ENCODE assay signal across 23 mouse cellular contexts in the genomic region with DNA sequence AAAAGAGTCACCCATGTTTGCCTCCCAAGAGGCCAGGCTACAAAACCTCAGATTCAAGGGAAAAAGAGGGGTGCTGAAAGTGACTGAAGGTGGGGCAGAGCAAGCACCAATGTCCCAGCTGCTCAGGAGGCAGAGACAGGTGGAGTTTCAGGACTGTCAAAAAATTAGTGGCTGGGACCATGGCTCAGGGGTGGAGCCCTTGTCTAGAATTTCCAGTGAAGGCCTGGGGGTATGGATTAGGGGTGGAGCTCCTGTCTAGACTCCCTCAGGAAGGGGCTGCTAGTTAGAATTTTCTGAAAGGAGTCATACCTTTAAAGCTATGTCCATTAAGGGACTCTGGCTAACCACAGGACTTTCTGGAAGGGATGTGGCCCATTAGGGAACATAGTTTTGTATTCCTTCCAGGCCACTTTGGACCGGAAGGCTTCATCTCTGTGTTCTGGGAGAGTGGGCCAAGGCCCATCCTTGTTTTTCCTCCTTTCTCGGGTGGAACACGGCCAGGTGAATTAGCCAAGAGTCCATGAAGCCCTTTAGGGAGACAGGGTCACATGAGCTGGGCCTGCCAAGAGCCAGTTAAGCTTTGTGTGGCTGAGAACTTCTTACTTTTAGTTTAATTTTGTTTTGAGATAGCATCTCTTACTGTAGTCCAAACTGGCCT. TPM values are rescaled to one million over a fixed set of nuclear protein-coding genes. Genes with fewer than 3 reads are reported as not detected.
DNase-seq lines count a peak whose midpoint lies in the region; ATAC-seq and TF ChIP-seq lines count a peak whose summit lies in the region.
"Had no signal": no experiment of that assay in that cellular context is flagged by ENCODE, and none has a peak within 500 bp of the region (broad histone marks: within the 10 kb centered on the region; RNA-seq: fewer than 3 reads in every experiment).

No protein-coding gene starts in this region.

- no peaks in the 10 kb centered on the region for H3K36me3 ChIP-seq in heart, embryonic 12.5 days
- H3K36me3 ChIP-seq in E14TG2a.4 (ENCODE audit: insufficient read depth, low read length), result peaks cover 4% of the 10 kb centered on the region; the same call in 1 of the 2 replicates
- H3K36me3 ChIP-seq in kidney, adult 2 months (ENCODE audit: control insufficient read depth, insufficient read depth, low read length), result no peaks in the 10 kb centered on the region
- H3K36me3 ChIP-seq in hindbrain, postnatal 0 days (ENCODE audit: insufficient read depth, low read length), result no peaks in the 10 kb centered on the region
- H3K36me3 ChIP-seq: embryonic facial prominence, embryonic 13.5 days; kidney, embryonic 15.5 days had no signal

- DNase-seq in heart, adult 11 months, result peak; percentile 98
- DNase-seq in 3134 (ENCODE audit: extremely low read depth, insufficient read length, low spot score), result peak; percentile 59
- peak; percentile 75 for DNase-seq in gastrocnemius, postnatal 25 days
- no peak for DNase-seq in kidney, adult 2 months
- no peak for DNase-seq in hindbrain, postnatal 0 days (ENCODE audit: low spot score)
- DNase-seq: cerebellum, adult 11 months; cerebellum, postnatal 10 days; kidney, postnatal 4 days; right cerebral cortex, postnatal 4 days had no signal

- no peak overlapping the region for H3K9ac ChIP-seq in heart, embryonic 12.5 days
- no peak overlapping the region for H3K9ac ChIP-seq in hindbrain, postnatal 0 days (replicated peaks; ENCODE audit: low read length)
- H3K9ac ChIP-seq: embryonic facial prominence, embryonic 13.5 days; kidney, embryonic 15.5 days; limb, embryonic 13.5 days; liver, embryonic 14.5 days had no signal

- no peak overlapping the region for H3K27ac ChIP-seq in heart, embryonic 12.5 days (ENCODE audit: poor library complexity, severe bottlenecking)
- H3K27ac ChIP-seq in kidney, adult 2 months (ENCODE audit: insufficient read depth, low read depth, low read length), result no peak overlapping the region
- no peak overlapping the region for H3K27ac ChIP-seq in hindbrain, postnatal 0 days
- H3K27ac ChIP-seq: embryonic facial prominence, embryonic 13.5 days; kidney, embryonic 15.5 days; limb, embryonic 13.5 days; liver, embryonic 14.5 days; macrophage; stomach, postnatal 0 days had no signal

- peaks cover 51% of the 10 kb centered on the region for H3K27me3 ChIP-seq in heart, embryonic 12.5 days (replicated peaks)
- peaks cover 13% of the 10 kb centered on the region for H3K27me3 ChIP-seq in E14TG2a.4 (ENCODE audit: insufficient read depth, low read length)
- H3K27me3 ChIP-seq in kidney, adult 2 months (replicated peaks; ENCODE audit: control insufficient read depth, insufficient read depth, low read length), result no peaks in the 10 kb centered on the region
- no peaks in the 10 kb centered on the region for H3K27me3 ChIP-seq in hindbrain, postnatal 0 days (ENCODE audit: insufficient read depth, low read length)
- H3K27me3 ChIP-seq: kidney, embryonic 15.5 days had no signal

- no peak for TF ChIP-seq CTCF in E14TG2a.4 (conservative IDR thresholded peaks at IDR 0.05; ENCODE audit: low read length)
- no peak for TF ChIP-seq CTCF in kidney, adult 2 months (conservative IDR thresholded peaks at IDR 0.05; ENCODE audit: insufficient read depth, insufficient read length, low read depth, low read length)
- TF ChIP-seq CTCF in hindbrain, postnatal 0 days (IDR thresholded peaks at IDR 0.05; ENCODE audit: low read depth), result no peak

- no peak for ATAC-seq in heart, embryonic 12.5 days (ENCODE audit: insufficient number of reproducible peaks, low FRiP score)
- ATAC-seq in hindbrain, postnatal 0 days, result no peak
- ATAC-seq: forebrain, embryonic 16.5 days; intestine, embryonic 16.5 days had no signal

- peaks cover 7% of the 10 kb centered on the region; the same call in 1 of the 2 replicates for H3K4me1 ChIP-seq in heart, embryonic 12.5 days (replicated peaks)
- peaks cover 80% of the 10 kb centered on the region for H3K4me1 ChIP-seq in E14TG2a.4 (replicated peaks; ENCODE audit: low read depth, low read length)
- no peaks in the 10 kb centered on the region for H3K4me1 ChIP-seq in kidney, adult 2 months (ENCODE audit: control insufficient read depth, insufficient read depth, low read length)
- no peaks in the 10 kb centered on the region for H3K4me1 ChIP-seq in hindbrain, postnatal 0 days (ENCODE audit: insufficient read depth, low read length)
- H3K4me1 ChIP-seq: embryonic facial prominence, embryonic 13.5 days had no signal

- WGBS in heart, embryonic 12.5 days, result 72% methylated on average over 3 of the region's 3 CpGs
- 74% methylated on average over 3 of the region's 3 CpGs for WGBS in kidney, adult 2 months
- 78% methylated on average over 3 of the region's 3 CpGs for WGBS in hindbrain, postnatal 0 days

- no peak overlapping the region for H3K4me3 ChIP-seq in heart, embryonic 12.5 days
- 0 out of 2 replicates have a peak overlapping the region, but pooled peaks have one; percentile 8 for H3K4me3 ChIP-seq in E14TG2a.4 (replicated peaks; ENCODE audit: low read length)
- no peak overlapping the region for H3K4me3 ChIP-seq in kidney, adult 2 months (ENCODE audit: insufficient read depth, low read depth, low read length)
- no peak overlapping the region for H3K4me3 ChIP-seq in hindbrain, postnatal 0 days (ENCODE audit: low read length)
- H3K4me3 ChIP-seq: embryonic facial prominence, embryonic 13.5 days; kidney, embryonic 15.5 days; limb, embryonic 13.5 days had no signal

- no peak overlapping the region for H3K4me2 ChIP-seq in heart, embryonic 12.5 days
- H3K4me2 ChIP-seq in hindbrain, postnatal 0 days (ENCODE audit: low read depth, low read length), result no peak overlapping the region
- H3K4me2 ChIP-seq: embryonic facial prominence, embryonic 13.5 days; kidney, embryonic 15.5 days; limb, embryonic 13.5 days; midbrain, embryonic 11.5 days had no signal

- H3K9me3 ChIP-seq in heart, embryonic 12.5 days (replicated peaks), result no peaks in the 10 kb centered on the region
- no peaks in the 10 kb centered on the region for H3K9me3 ChIP-seq in E14TG2a.4 (ENCODE audit: low read length)
- no peaks in the 10 kb centered on the region for H3K9me3 ChIP-seq in hindbrain, postnatal 0 days (ENCODE audit: low read length)
- H3K9me3 ChIP-seq: embryonic facial prominence, embryonic 13.5 days; kidney, embryonic 15.5 days; limb, embryonic 13.5 days had no signal

- no peak for TF ChIP-seq POLR2A in kidney, adult 2 months (IDR thresholded peaks at IDR 0.05; ENCODE audit: low read depth, low read length)

RNA-seq across cellular contexts. Expression of a gene that starts 9.9 kb away (rescaled TPM):
- 2.5 and 2.7 TPM in 2 replicates for polyA plus RNA-seq in heart, embryonic 12.5 days (2016; fragmentation: Nextera tagmentation; extraction: Ambion mirVana)
- total RNA-seq in gastrocnemius, postnatal 25 days (2021), result 10 to 100 TPM; 21.7 to 39.3 TPM
- 19.8 and 26.2 TPM in 2 replicates for polyA plus RNA-seq in kidney, adult 2 months (2012; rRNA removed)
- 12.1 and 17.1 TPM in 2 replicates for total RNA-seq in hindbrain, postnatal 0 days (2014; rRNA removed)
- polyA plus RNA-seq in hindbrain, postnatal 0 days (2015; fragmentation: Nextera tagmentation; extraction: Ambion mirVana), result 4.6 and 4.9 TPM in 2 replicates

RNA-seq across cellular contexts. Expression of a gene that starts 13.6 kb away (rescaled TPM):
- 1.7 and 1.8 TPM in 2 replicates for polyA plus RNA-seq in heart, embryonic 12.5 days (2016; fragmentation: Nextera tagmentation; extraction: Ambion mirVana)
- 10 to 100 TPM; 11.8 to 14.4 TPM for total RNA-seq in gastrocnemius, postnatal 25 days (2021)
- polyA plus RNA-seq in kidney, adult 2 months (2012; rRNA removed), result 9.4 and 11.0 TPM in 2 replicates
- 29.8 and 33.6 TPM in 2 replicates for total RNA-seq in hindbrain, postnatal 0 days (2014; rRNA removed)
- polyA plus RNA-seq in hindbrain, postnatal 0 days (2015; fragmentation: Nextera tagmentation; extraction: Ambion mirVana), result 7.8 and 10.8 TPM in 2 replicates
- total RNA-seq: monocyte, adult 5-6 weeks had no signal

RNA-seq across cellular contexts. Expression of a gene that starts 24.3 kb away (rescaled TPM):
- 81.8 and 87.0 TPM in 2 replicates for polyA plus RNA-seq in heart, embryonic 12.5 days (2016; fragmentation: Nextera tagmentation; extraction: Ambion mirVana)
- 10 to 100 TPM; 58.3 to 58.8 TPM for total RNA-seq in gastrocnemius, postnatal 25 days (2021)
- polyA plus RNA-seq in kidney, adult 2 months (2012; rRNA removed), result 48.9 and 49.2 TPM in 2 replicates
- total RNA-seq in hindbrain, postnatal 0 days (2014; rRNA removed), result 36.0 and 45.1 TPM in 2 replicates
- polyA plus RNA-seq in hindbrain, postnatal 0 days (2015; fragmentation: Nextera tagmentation; extraction: Ambion mirVana), result 145 and 154 TPM in 2 replicates

RNA-seq across cellular contexts. Expression of a gene that starts 41.2 kb away (rescaled TPM):
- not detected in 2 replicates for polyA plus RNA-seq in heart, embryonic 12.5 days (2016; fragmentation: Nextera tagmentation; extraction: Ambion mirVana)
- total RNA-seq in gastrocnemius, postnatal 25 days (2021), result not detected
- 0.42 and 0.48 TPM in 2 replicates for polyA plus RNA-seq in kidney, adult 2 months (2012; rRNA removed)
- total RNA-seq in hindbrain, postnatal 0 days (2014; rRNA removed), result not detected in 2 replicates
- not detected in 2 replicates for polyA plus RNA-seq in hindbrain, postnatal 0 days (2015; fragmentation: Nextera tagmentation; extraction: Ambion mirVana)
- polyA plus RNA-seq: heart, embryonic 14.5 days; neural tube, embryonic 11.5 days had no signal

RNA-seq across cellular contexts. Expression of a gene that starts 43.1 kb away (rescaled TPM):
- 0.11 TPM in 1 of 2 replicates, not detected in the other for polyA plus RNA-seq in heart, embryonic 12.5 days (2016; fragmentation: Nextera tagmentation; extraction: Ambion mirVana)
- total RNA-seq in gastrocnemius, postnatal 25 days (2021), result not detected
- 0.19 and 0.31 TPM in 2 replicates for polyA plus RNA-seq in kidney, adult 2 months (2012; rRNA removed)
- 2.5 and 2.8 TPM in 2 replicates for total RNA-seq in hindbrain, postnatal 0 days (2014; rRNA removed)
- polyA plus RNA-seq in hindbrain, postnatal 0 days (2015; fragmentation: Nextera tagmentation; extraction: Ambion mirVana), result 4.2 and 4.3 TPM in 2 replicates
- total RNA-seq: monocyte, adult 5-6 weeks had no signal
- polyA plus RNA-seq: heart, embryonic 14.5 days; macrophage had no signal

Comparison
In these comparisons a context has a peak if more than half of its experiments do, and no peak if none do; other contexts are left out.
1. DNase-seq: peak in heart, adult 11 months (single experiment), 3134 (single experiment) and gastrocnemius, postnatal 25 days (single experiment); none in kidney, adult 2 months (single experiment) and hindbrain, postnatal 0 days (single experiment).